Mouse (Mus musculus): ENCODE data around the gene Baiap2.

Baiap2 gene

GRCm38 (mm10) chr11:119947426-119947825 lies 4.9 kb downstream of the Baiap2 start:
- DNase-seq (ENCODE audit: low read depth, low spot score): no peak

- no peak for DNase-seq (ENCODE audit: low read depth, low spot score)
Measured at GRCm38 (mm10) chr11:119947897-119948296, 5.3 kb downstream of the Baiap2 start.

- DNase-seq (ENCODE audit: low read depth, low spot score): no peak
Measured at GRCm38 (mm10) chr11:119948305-119948704, 5.7 kb downstream of the Baiap2 start.

- no peak for DNase-seq (ENCODE audit: low read depth, low spot score)
Measured at GRCm38 (mm10) chr11:119948803-119949202, 6.2 kb downstream of the Baiap2 start.

GRCm38 (mm10) chr11:119950535-119950934 lies 8.0 kb downstream of the Baiap2 start:
- DNase-seq (ENCODE audit: low read depth, low spot score): no peak

GRCm38 (mm10) chr11:119951326-119951725 lies 8.8 kb downstream of the Baiap2 start:
- DNase-seq (ENCODE audit: low read depth, low spot score): no peak

- DNase-seq (ENCODE audit: low read depth, low spot score): no peak
Measured at GRCm38 (mm10) chr11:119952429-119953224, 10.1 kb downstream of the Baiap2 start.

GRCm38 (mm10) chr11:119954233-119954632 lies 11.7 kb downstream of the Baiap2 start:
- DNase-seq (ENCODE audit: low read depth, low spot score): peak; percentile 61

GRCm38 (mm10) chr11:119954749-119955337 lies 12.3 kb downstream of the Baiap2 start:
- peak; percentile 89 for DNase-seq (ENCODE audit: low read depth, low spot score)

GRCm38 (mm10) chr11:119955432-119955831 lies 12.9 kb downstream of the Baiap2 start:
- DNase-seq (ENCODE audit: low read depth, low spot score): no peak

- DNase-seq (ENCODE audit: low read depth, low spot score): no peak
Measured at GRCm38 (mm10) chr11:119956590-119956989, 14.0 kb downstream of the Baiap2 start.

GRCm38 (mm10) chr11:119958856-119959255 lies 16.3 kb downstream of the Baiap2 start:
- no peak for DNase-seq (ENCODE audit: low read depth, low spot score)

- no peak for DNase-seq (ENCODE audit: low read depth, low spot score)
Measured at GRCm38 (mm10) chr11:119959714-119960113, 17.2 kb downstream of the Baiap2 start.

GRCm38 (mm10) chr11:119960671-119961070 lies 18.1 kb downstream of the Baiap2 start:
- no peak for DNase-seq (ENCODE audit: low read depth, low spot score)

- no peak for DNase-seq (ENCODE audit: low read depth, low spot score)
Measured at GRCm38 (mm10) chr11:119961511-119961910, 18.9 kb downstream of the Baiap2 start.

- no peak for DNase-seq (ENCODE audit: low read depth, low spot score)
Measured at GRCm38 (mm10) chr11:119965053-119965452, 22.5 kb downstream of the Baiap2 start.

GRCm38 (mm10) chr11:119966294-119966693 lies 23.7 kb downstream of the Baiap2 start:
- no peak for DNase-seq (ENCODE audit: low read depth, low spot score)

- no peak for DNase-seq (ENCODE audit: low read depth, low spot score)
Measured at GRCm38 (mm10) chr11:119967401-119967800, 24.8 kb downstream of the Baiap2 start.

GRCm38 (mm10) chr11:119967892-119968291 lies 25.3 kb downstream of the Baiap2 start:
- no peak for DNase-seq (ENCODE audit: low read depth, low spot score)

GRCm38 (mm10) chr11:119970021-119970851 lies 27.7 kb downstream of the Baiap2 start:
- DNase-seq (ENCODE audit: low read depth, low spot score): no peak

GRCm38 (mm10) chr11:119973789-119974188 lies 31.2 kb downstream of the Baiap2 start:
- no peak for DNase-seq (ENCODE audit: low read depth, low spot score)

Data from A20 (cell line).